Mouse (Mus musculus): ENCODE measurements around the gene Slc35f1.

DNA sequence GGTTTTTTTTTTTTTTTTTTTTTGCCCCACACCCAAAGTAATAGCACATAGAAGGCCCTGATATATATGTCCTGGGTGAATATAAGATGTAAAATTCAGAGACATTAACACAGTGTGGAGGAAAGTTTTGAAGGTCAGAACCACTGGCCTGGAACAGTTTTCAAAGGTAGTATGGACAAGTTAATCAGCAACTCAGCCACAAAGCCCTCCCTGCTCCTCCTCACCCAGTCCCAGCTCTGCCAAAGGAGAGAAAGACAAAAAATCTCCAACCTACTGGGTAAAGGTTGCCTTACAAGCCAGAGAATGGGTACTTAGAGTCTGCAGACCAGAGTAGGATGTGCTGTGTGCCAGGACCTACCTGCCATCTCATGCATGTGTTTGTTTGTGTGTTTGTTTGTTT, 372.4 kb downstream of the Slc35f1 start:
- TF ChIP-seq CTCF (IDR thresholded peaks at IDR 0.05; ENCODE audit: low read depth) = no peak
- no peak for TF ChIP-seq EP300 (IDR thresholded peaks at IDR 0.05; ENCODE audit: low read depth)

Data from liver, postnatal 0 days (tissue).